Mouse (Mus musculus) kidney, embryonic 15.5 days (tissue): Measurements from ENCODE around the gene Galnt2. TPM values are rescaled to one million over a fixed set of nuclear protein-coding genes. Genes with fewer than 3 reads are reported as not detected.

Experiments
- ATAC-seq: fragments of 200-750 bp; cut with Nextera tagmentation; replicated peaks from 2 replicates; pipeline ENCODE4 v1.8.0; 2017; ENCODE audit warnings: moderate TSS enrichment; ENCODE audit not compliant: low FRiP score
- H3K27ac ChIP-seq: fragments of 300-500 bp; sonication (generic); 2 replicates; pipeline ENCODE4 v1.5.1; 2015; ENCODE audit warnings: mild to moderate bottlenecking, inconsistent platforms
- H3K27me3 ChIP-seq: fragments of 300-500 bp; sonication (generic); 2 replicates; pipeline ENCODE4 v1.6.1; 2015; ENCODE audit warnings: inconsistent platforms
- H3K36me3 ChIP-seq: fragments of 300-500 bp; sonication (generic); 2 replicates; pipeline ENCODE4 v1.6.1; 2015; ENCODE audit warnings: inconsistent platforms
- H3K4me1 ChIP-seq: fragments of 300-500 bp; sonication (generic); 2 replicates; pipeline ENCODE4 v1.6.1; 2015; ENCODE audit warnings: inconsistent platforms
- H3K4me2 ChIP-seq: fragments of 300-500 bp; sonication (generic); 2 replicates; pipeline ENCODE4 v1.6.1; 2015; ENCODE audit warnings: moderate library complexity, mild to moderate bottlenecking, inconsistent platforms
- H3K4me3 ChIP-seq: fragments of 300-500 bp; sonication (generic); replicated peaks from 2 replicates; pipeline ENCODE4 v1.5.1; 2015; ENCODE audit warnings: mild to moderate bottlenecking, inconsistent platforms
- H3K9ac ChIP-seq: fragments of 300-500 bp; sonication (generic); 2 replicates; pipeline ENCODE4 v1.6.1; 2015; ENCODE audit warnings: mild to moderate bottlenecking, inconsistent platforms
- H3K9me3 ChIP-seq: fragments of 300-500 bp; sonication (generic); replicated peaks from 2 replicates; pipeline ENCODE4 v1.6.1; 2016; ENCODE audit warnings: inconsistent platforms
- WGBS: fragments of 180-500 bp; shearing (Covaris S2); methylation state at CpG from one replicate; pipeline ENCODE4 v1.1.7; 2015; ENCODE audit warnings: mixed read lengths; 5-methylcytosine and 5-hydroxymethylcytosine counted together
- polyA plus RNA-seq: library from polyadenylated mRNA; unstranded; fragments of >200 nt; fragmentation: Nextera tagmentation; extraction: Ambion mirVana; gene quantifications from 2 replicates; pipeline ENCODE4 v1.2.1, GENCODE M21; 2015

Galnt2 gene
- 47.6 and 49.0 TPM in 2 replicates for polyA plus RNA-seq

DNA sequence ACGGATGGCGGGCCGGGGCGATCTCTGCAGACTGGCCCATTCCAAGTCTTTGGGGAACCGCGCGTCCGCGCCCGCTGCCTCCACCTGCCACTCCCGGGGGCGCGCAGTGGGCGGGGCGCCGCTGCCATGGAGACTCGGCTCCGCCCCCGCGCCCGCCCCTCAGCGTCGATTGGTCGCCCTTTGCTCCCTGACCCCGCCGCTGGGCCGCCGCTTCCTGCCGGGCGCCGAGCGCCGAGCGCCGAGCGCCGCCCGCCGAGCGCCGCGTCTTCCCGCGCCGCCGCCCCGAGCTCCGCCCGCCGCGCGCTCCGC lies at the start of gene Galnt2:
TSS of gene Galnt2 (plus strand) at position 216 of the 309 bp plus-strand sequence.
- 0% methylated on average over 53 of the region's 53 CpGs for WGBS
- Histone ChIP-seq H3K36me3 (no peaks in the 10 kb centered on the region), H3K4me1 (peaks cover 31% of the 10 kb centered on the region), H3K9me3 (no peaks in the 10 kb centered on the region), H3K27me3 (no peaks in the 10 kb centered on the region), H3K9ac (peak within 1 kb of the TSS; percentile 71), H3K4me3 (peak within 1 kb of the TSS; percentile 74), H3K27ac (peak within 1 kb of the TSS; percentile 71; the same call in 1 of the 2 replicates), H3K4me2 (peak within 1 kb of the TSS; percentile 81)
- ATAC-seq = peak; percentile 81

DNA sequence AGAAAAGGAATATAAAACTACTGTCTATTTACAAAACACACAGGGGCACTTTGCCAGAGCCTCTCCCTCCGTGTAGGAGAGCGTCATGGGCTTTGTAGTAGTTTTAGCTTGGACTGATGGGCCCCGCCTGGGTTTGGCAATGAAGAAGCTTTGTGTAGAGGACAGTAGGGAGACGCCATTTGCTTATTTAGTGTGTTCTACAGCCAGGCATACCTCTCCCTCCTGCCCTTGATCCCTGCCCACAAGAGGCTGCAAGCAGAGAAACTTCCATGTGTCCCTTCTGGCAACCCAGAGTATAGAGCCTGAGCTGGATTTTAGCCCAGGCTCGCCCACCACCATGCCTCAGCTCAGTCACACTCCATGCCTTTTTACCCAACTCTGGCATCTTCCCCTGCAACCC lies 49.4 kb upstream of the Galnt2 start:
- Histone ChIP-seq H3K27ac (no peak overlapping the region), H3K9me3 (no peaks in the 10 kb centered on the region), H3K4me2 (no peak overlapping the region), H3K36me3 (no peaks in the 10 kb centered on the region), H3K4me3 (no peak overlapping the region), H3K4me1 (no peaks in the 10 kb centered on the region), H3K27me3 (no peaks in the 10 kb centered on the region), H3K9ac (no peak overlapping the region)
- 61% methylated on average over 5 of the region's 5 CpGs for WGBS
- ATAC-seq = no peak

DNA sequence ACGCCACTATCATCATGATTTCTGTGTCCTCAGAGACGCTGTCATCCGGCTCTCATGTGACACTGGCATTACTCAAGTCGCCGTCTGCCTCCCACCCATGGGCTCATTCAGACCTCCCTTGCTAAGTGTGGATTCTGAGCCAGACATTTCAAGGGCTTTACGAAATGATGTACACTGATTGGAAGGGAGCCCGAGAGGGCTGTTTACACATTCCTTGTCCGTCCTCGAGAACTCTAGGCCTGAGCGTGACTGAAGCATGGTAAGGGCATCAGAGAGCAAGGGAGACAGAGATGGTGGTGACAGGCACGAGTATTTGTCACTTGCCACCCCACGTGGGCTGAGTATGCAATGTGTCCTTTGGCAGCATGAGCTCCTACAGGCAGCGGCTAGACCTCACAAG lies 49.0 kb upstream of the Galnt2 start:
- ATAC-seq = no peak
- WGBS = 55% methylated on average over 13 of the region's 13 CpGs
- no peak overlapping the region for H3K4me3 ChIP-seq
- no peaks in the 10 kb centered on the region for H3K9me3 ChIP-seq
- no peaks in the 10 kb centered on the region for H3K4me1 ChIP-seq
- no peaks in the 10 kb centered on the region for H3K36me3 ChIP-seq
- H3K27ac ChIP-seq = no peak overlapping the region
- H3K27me3 ChIP-seq = no peaks in the 10 kb centered on the region
- no peak overlapping the region for H3K4me2 ChIP-seq
- no peak overlapping the region for H3K9ac ChIP-seq

DNA sequence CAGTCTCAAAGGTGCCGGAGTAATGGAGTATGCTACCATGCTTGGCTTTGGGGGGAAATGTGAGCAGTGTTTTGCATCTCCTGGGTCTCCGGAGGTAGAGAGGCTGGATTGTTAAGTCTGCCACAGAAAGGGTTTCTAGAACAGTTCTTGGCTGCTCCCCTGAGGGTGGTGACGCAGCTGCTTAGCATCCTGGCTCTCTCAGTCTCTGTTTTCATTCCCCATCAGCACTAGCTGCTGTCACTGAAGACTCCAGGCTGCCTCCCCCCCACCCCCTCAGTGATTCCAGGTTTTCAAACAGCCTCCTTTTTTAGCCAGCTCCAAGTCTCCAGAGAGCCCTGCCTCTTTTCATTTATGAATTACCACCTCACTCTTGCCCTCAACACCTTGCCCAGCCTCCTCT lies 47.1 kb upstream of the Galnt2 start:
- Histone ChIP-seq H3K27ac (no peak overlapping the region), H3K9me3 (no peaks in the 10 kb centered on the region), H3K36me3 (no peaks in the 10 kb centered on the region), H3K9ac (no peak overlapping the region), H3K4me2 (no peak overlapping the region), H3K4me3 (no peak overlapping the region), H3K4me1 (no peaks in the 10 kb centered on the region), H3K27me3 (no peaks in the 10 kb centered on the region)
- no peak for ATAC-seq
- WGBS = 78% methylated on average over 3 of the region's 3 CpGs

DNA sequence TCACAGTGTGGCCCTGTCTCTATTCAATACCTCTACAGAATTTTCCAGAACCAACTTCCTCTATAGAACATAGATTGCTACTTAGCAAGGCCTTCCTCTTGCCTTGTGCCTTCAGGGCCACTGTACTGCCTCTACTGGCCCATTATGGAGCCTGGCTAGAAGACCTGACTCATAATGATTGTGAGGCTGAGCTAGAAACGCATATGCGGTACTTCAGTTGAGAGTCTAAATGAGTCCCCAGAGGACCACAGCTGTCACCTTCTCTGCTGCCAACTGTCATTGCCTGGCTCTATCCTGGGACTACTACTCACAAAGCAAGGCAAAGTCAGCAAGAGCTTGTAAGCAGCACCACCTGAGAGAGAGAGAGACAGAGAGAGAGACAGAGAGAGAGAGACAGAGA lies 46.7 kb upstream of the Galnt2 start:
- WGBS = 67% methylated on average over 2 of the region's 2 CpGs
- Histone ChIP-seq H3K27ac (no peak overlapping the region), H3K9ac (no peak overlapping the region), H3K4me1 (no peaks in the 10 kb centered on the region), H3K36me3 (no peaks in the 10 kb centered on the region), H3K4me2 (no peak overlapping the region), H3K9me3 (no peaks in the 10 kb centered on the region), H3K27me3 (no peaks in the 10 kb centered on the region), H3K4me3 (no peak overlapping the region)
- no peak for ATAC-seq

DNA sequence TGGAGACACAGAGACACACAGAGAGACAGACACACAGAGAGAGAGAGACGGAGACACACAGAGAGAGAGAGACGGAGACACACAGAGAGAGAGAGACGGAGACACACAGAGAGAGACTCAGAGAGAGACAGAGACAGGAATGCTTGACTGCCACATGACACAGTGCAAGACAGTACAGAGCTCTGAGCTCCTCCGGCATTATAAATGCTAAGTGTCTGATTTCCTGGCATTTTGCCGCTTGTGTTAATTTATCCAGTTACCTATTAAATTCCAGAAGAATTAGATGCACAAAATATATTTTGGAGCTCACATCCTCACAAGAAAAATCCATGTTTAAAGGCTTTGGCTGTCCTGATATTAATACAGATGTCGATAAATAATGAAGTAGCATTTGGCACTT lies 46.1 kb upstream of the Galnt2 start:
- H3K27ac ChIP-seq = no peak overlapping the region
- H3K9ac ChIP-seq = no peak overlapping the region
- no peaks in the 10 kb centered on the region for H3K27me3 ChIP-seq
- no peak overlapping the region for H3K4me2 ChIP-seq
- H3K9me3 ChIP-seq = no peaks in the 10 kb centered on the region
- WGBS = 88% methylated on average over 6 of the region's 6 CpGs
- no peaks in the 10 kb centered on the region for H3K4me1 ChIP-seq
- H3K36me3 ChIP-seq = no peaks in the 10 kb centered on the region
- no peak for ATAC-seq
- H3K4me3 ChIP-seq = no peak overlapping the region

DNA sequence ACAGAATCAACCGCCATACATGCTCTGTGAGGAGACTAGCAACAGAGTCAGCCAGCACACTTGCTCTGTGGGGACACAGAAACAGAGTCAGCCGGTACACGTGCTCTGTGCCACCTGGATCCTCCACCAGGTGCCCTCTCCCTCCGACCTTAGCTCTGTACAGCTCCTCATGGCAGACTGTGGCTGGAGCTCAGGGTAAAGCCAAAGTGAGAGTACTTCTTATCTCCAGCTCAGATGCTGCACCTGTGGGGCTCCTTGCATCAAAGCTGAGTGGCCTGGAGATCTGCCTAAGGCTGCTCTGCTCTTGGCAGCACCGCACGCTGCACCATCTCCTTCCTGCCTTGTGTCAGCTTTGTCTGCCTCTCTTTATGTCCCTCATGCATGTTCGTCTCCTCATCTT lies 40.8 kb upstream of the Galnt2 start:
- WGBS = 79% methylated on average over 7 of the region's 7 CpGs
- ATAC-seq = no peak

DNA sequence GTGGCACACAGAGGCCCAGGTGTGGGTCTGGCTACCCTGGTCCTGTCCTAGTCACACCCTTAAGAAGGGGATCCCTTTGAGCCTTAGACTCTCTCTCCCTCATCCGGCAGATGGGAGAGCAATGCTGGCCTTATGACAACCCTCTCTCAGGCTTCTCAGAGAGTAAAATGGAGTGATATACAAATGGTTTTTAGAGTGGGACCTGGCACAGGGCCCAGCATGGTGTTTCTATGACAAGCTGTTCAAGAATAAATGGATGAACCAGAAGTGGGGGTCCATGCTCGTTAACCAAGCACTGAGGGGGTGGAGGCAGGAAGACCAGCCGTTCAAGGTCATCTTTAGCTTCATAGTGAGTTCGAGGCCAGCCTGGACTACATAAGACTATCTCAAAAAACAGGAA lies 38.9 kb upstream of the Galnt2 start:
- Histone ChIP-seq H3K27ac (no peak overlapping the region), H3K36me3 (no peaks in the 10 kb centered on the region), H3K4me1 (peaks cover 15% of the 10 kb centered on the region), H3K27me3 (no peaks in the 10 kb centered on the region), H3K4me3 (no peak overlapping the region), H3K4me2 (no peak overlapping the region), H3K9ac (no peak overlapping the region), H3K9me3 (no peaks in the 10 kb centered on the region)
- ATAC-seq = no peak
- 80% methylated on average over 4 of the region's 4 CpGs for WGBS

More for the DNA sequence above, 40.8 kb upstream of the Galnt2 start:
- Histone ChIP-seq H3K9me3 (no peaks in the 10 kb centered on the region), H3K36me3 (no peaks in the 10 kb centered on the region), H3K4me2 (no peak overlapping the region), H3K27me3 (no peaks in the 10 kb centered on the region), H3K27ac (no peak overlapping the region), H3K4me1 (no peaks in the 10 kb centered on the region), H3K4me3 (no peak overlapping the region), H3K9ac (no peak overlapping the region)

DNA sequence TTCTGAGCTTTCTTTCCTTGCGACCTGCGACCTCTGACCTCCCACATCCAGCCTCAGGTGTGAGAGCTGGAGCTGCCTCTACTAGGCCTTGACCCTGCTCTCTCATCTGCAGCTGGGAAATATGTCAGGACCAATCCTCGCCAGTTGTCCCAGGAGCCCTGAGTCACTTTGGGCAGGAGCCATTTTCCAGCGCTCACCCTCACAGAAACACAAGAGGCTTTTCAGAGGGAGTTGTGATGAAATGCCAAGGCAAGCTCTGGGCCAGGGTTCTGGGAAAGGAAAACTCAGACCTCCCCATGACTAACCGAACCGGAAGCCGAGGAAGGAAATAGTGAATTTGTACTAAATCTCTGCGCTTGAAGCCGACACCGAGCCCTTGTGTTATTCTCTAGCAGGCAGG lies 38.2 kb upstream of the Galnt2 start:
- H3K36me3 ChIP-seq = no peaks in the 10 kb centered on the region
- WGBS = 76% methylated on average over 10 of the region's 10 CpGs
- no peak overlapping the region for H3K9ac ChIP-seq
- H3K4me2 ChIP-seq = no peak overlapping the region
- H3K4me1 ChIP-seq = peaks cover 15% of the 10 kb centered on the region
- H3K9me3 ChIP-seq = no peaks in the 10 kb centered on the region
- no peak overlapping the region for H3K27ac ChIP-seq
- H3K4me3 ChIP-seq = no peak overlapping the region
- ATAC-seq = no peak
- no peaks in the 10 kb centered on the region for H3K27me3 ChIP-seq

DNA sequence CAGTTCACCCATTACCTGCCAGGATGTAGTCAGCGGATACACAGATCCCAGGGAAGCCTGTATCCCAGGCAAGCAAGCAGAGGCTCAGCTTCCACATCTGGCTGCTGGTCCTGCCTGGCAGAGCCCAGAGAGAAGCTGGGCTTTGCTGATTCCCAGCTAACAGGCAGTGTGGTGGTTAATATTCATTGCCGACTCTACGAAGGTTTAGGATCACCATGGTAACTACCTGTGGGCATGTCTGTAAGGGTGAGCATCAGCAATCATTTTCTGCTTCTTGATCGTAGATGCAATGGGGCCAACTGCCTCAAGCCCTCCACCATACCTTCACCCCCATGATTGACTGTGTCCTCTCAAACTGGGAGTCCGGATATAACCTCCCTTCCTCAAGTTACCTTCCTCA lies 37.2 kb upstream of the Galnt2 start:
- no peaks in the 10 kb centered on the region for H3K27me3 ChIP-seq
- no peak overlapping the region for H3K4me2 ChIP-seq
- H3K9ac ChIP-seq = no peak overlapping the region
- no peak for ATAC-seq
- H3K9me3 ChIP-seq = no peaks in the 10 kb centered on the region
- H3K27ac ChIP-seq = no peak overlapping the region
- 80% methylated on average over 5 of the region's 5 CpGs for WGBS
- H3K4me1 ChIP-seq = peaks cover 15% of the 10 kb centered on the region
- no peaks in the 10 kb centered on the region for H3K36me3 ChIP-seq
- no peak overlapping the region for H3K4me3 ChIP-seq

DNA sequence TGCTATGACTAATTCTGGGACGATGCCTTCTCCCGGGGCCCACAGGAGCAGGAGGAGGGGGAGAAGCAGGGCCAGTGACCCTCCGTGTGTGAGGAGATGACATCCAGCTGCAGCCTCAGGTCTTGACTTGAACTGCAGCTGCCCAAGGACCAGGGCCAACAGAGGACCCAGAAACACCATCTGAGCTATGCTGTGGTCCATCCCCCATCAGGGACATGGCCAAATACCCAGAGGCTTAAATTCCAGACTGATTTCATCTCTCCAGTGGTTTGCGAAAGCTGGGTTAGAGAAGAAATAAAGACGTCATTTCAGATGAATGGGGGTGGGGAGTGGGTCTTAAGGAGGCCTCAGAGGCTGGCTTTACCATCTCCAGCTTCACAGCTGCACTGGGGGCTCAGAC lies 35.0 kb upstream of the Galnt2 start:
- Histone ChIP-seq H3K27me3 (no peaks in the 10 kb centered on the region), H3K9me3 (no peaks in the 10 kb centered on the region), H3K4me2 (no peak overlapping the region), H3K9ac (no peak overlapping the region), H3K4me1 (peaks cover 15% of the 10 kb centered on the region), H3K36me3 (no peaks in the 10 kb centered on the region), H3K27ac (peak overlapping the region; percentile 33), H3K4me3 (no peak overlapping the region)
- WGBS = 13% methylated on average over 5 of the region's 5 CpGs
- ATAC-seq = peak; percentile 29; the same call in 1 of the 2 replicates

DNA sequence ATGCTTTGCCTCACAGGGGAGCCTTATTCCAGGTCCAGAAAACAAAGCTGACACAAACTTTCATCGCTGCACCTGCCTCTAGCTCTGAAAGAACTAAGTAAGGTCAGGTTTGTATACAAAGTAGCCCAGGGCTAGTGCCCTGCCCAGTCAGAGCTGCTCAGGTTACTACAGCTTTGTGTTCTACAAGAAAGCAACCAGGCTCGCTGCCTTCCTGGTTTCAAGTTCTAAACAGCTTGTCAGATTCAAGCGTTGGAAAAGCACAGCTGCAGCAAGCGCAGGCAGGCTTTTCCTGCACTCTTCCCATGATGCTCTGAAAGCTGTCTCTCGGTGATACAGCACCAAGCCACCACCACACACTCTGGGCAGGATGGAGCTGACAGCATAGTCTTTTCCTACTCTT lies 34.4 kb upstream of the Galnt2 start:
- Histone ChIP-seq H3K27ac (peak overlapping the region; percentile 33), H3K36me3 (no peaks in the 10 kb centered on the region), H3K4me2 (no peak overlapping the region), H3K4me3 (no peak overlapping the region), H3K9ac (no peak overlapping the region), H3K27me3 (no peaks in the 10 kb centered on the region), H3K9me3 (no peaks in the 10 kb centered on the region), H3K4me1 (peaks cover 15% of the 10 kb centered on the region)
- no peak for ATAC-seq
- 30% methylated on average over 5 of the region's 5 CpGs for WGBS

DNA sequence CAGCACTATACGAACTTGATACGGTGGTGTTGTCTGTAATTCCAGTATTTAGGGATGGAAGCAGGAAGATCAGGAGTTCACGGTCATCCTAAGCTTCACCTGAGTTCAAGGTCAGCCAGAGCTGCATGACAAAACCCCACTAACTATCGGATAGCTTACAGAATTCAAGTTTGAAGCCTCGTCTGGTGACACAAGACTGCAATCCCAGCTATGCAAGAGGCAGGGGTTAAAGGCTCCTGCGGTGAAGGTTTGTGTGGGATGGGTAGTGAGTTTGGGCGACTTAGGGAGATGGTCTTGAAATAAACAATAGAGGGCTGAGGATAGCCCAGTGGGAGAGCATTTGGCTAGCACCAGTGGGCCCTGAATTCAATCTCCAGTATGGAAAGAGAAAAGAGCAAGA lies 33.0 kb upstream of the Galnt2 start:
- H3K36me3 ChIP-seq = no peaks in the 10 kb centered on the region
- H3K9ac ChIP-seq = no peak overlapping the region
- H3K4me3 ChIP-seq = no peak overlapping the region
- 73% methylated on average over 7 of the region's 7 CpGs for WGBS
- no peaks in the 10 kb centered on the region for H3K27me3 ChIP-seq
- H3K4me1 ChIP-seq = peaks cover 21% of the 10 kb centered on the region
- no peaks in the 10 kb centered on the region for H3K9me3 ChIP-seq
- ATAC-seq = no peak
- no peak overlapping the region for H3K27ac ChIP-seq
- no peak overlapping the region for H3K4me2 ChIP-seq
